Mouse (Mus musculus) myocyte (in vitro differentiated cells): ENCODE results near the gene Srsf4.

Experiments used
- MAX ChIP-seq: IDR thresholded peaks from one replicate; pipeline ENCODE4 v1.6.1; 2011; ENCODE audit warnings: low read depth, mild to moderate bottlenecking, control low read depth
- SRF ChIP-seq: IDR thresholded peaks from one replicate; pipeline ENCODE4 v1.6.1; 2011; ENCODE audit warnings: low read depth; ENCODE audit not compliant: control insufficient read depth, insufficient read length
- TCF3 ChIP-seq: IDR thresholded peaks from one replicate; pipeline ENCODE4 v1.6.1; 2011; ENCODE audit warnings: low read depth, control low read depth; ENCODE audit not compliant: insufficient read length

DNA sequence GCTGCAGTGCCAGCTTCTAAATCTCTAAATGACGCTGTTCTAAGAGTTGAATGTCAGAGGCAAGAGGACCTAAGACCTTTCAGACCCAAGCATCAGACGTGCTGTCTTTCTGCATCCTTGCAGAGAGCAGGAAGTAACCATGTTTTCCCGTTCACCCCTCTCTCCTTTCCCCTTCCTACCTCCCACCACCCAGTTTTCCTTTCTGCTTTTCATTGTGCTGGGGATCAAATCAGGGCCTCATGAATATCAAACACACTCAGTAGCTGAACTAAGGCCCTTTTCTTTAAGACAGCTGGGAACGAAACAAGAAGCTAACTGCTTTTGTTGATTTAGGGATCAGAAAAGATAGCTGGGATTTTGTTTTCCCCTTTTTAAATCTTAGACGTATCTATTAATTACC lies 76.5 kb downstream of the Srsf4 start:
- TF ChIP-seq TCF3 = no peak
- TF ChIP-seq MAX = no peak
- no peak for TF ChIP-seq SRF
